Mouse (Mus musculus) inflammation-experienced regulatory T-cells, adult 16 weeks (primary cell): ENCODE measurements around the gene Nhp2. TPM values are rescaled to one million over a fixed set of nuclear protein-coding genes. Genes with fewer than 3 reads are reported as not detected.

Experiments
- polyA plus RNA-seq: library from polyadenylated mRNA; unstranded; fragments of 100-300 nt; shearing (Covaris generic); gene quantifications from one replicate; pipeline ENCODE4 v1.2.1, GENCODE M21; 2017

Gene Nhp2
- polyA plus RNA-seq = 100 TPM

DNA sequence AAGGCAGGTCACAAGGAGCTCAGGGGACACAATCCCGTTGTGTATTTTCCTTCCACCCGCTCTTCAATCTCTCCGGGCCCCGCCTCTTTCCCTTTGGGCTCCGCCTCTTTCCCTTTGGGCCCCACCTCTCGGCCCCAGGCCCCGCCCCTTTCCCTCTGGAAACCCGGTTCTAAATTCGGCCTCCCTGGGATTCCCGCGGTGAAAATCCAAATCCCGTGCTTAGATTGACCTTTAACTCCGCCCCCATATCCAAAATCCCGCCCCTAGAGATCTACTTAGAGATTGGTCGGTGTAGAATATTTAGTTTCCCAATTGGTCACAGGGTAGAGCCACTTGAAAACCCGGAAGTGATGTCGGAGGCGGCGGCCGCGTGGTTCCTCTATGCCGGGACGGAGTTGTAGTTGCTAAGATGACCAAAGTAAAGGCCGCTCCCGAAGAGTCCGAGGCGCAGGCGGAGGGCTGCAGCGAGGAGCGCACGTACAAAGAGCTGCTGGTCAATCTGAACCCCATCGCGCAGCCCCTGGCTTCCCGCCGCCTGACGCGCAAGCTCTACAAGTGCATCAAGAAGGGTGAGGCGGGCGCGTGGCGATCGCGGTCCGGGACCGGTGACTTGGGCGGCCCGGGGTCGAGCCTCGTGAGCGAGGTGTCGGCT lies at the start of gene Nhp2:
TSS of gene Nhp2 (plus strand) at position 327 of the 652 bp plus-strand sequence.

DNA sequence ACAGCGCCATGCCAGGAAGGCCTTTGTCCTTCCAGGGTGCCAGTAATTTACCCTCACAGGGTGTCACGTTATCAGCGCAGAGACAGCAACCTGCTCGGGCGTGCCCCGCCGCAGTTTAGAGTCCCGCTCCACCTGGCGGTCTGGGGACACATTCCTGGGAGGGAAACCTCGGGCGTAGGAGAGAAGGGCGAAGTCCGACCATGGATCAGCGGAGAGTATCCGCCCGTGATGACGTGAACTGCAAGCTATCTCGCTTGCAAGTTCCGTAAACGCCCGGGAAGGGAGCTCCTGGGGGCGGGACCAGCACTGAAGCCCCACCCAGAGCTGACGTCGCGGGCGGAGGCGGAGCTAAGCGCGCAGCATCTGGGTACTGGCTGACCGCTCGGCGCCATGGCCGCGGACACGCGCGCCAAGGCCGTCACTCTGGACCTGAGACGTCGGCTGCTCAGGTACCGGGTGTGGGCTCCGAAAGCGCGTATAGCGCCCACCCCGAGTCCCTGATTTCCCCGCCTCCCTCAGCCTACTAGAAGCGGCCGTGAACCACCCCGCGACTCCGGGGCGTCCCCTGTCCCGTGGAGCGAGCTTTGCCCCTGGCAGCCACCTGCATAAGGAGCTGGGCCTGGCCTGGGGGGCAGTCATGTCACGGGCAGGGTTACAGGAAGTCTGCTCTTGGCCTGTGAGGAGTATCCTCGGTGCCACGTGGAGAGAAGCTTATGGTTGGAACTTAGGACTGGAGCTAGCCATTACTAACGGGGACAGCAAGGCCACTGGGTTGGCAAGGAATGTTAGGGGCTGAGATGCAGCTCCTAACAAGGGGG lies 34.9 kb upstream of the Nhp2 start, which contains the start of gene Phykpl:
TSS of gene Phykpl (plus strand) at position 327 of the 818 bp plus-strand sequence.

DNA sequence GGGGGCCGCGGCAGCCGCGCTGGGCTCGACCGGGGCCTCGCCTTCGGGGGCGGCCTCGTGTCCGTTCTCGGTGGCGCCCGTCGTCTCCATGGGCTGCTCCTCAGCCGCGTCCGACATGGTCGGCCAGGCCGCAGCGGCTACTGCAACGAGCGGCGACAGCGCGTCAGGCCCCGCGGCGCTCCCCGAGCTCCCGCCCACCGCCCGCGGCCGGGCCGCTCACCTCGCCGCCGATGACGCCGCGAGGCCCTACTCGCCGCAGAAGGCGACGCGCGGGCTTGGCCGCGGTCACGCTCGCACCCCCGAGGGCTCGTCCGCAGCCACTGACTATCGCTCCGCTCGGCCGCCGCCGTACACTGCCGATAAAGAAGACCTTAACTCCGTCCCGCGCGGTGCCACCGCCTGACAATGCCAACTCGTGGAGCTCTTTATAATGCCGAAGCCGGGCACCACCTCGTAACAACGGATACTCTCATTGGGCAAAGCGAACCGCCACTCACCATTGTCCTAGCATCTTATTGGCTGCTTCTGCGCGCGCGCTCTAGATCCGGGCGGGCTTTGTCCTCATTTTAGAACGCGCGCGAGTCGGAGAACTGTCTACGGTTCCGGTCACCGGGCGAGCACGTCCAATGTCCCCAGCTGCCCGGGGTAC lies 13.0 kb upstream of the Nhp2 start, which contains the start of gene Hnrnpab:
TSS of gene Hnrnpab (minus strand) at position 401 of the 649 bp plus-strand sequence.

DNA sequence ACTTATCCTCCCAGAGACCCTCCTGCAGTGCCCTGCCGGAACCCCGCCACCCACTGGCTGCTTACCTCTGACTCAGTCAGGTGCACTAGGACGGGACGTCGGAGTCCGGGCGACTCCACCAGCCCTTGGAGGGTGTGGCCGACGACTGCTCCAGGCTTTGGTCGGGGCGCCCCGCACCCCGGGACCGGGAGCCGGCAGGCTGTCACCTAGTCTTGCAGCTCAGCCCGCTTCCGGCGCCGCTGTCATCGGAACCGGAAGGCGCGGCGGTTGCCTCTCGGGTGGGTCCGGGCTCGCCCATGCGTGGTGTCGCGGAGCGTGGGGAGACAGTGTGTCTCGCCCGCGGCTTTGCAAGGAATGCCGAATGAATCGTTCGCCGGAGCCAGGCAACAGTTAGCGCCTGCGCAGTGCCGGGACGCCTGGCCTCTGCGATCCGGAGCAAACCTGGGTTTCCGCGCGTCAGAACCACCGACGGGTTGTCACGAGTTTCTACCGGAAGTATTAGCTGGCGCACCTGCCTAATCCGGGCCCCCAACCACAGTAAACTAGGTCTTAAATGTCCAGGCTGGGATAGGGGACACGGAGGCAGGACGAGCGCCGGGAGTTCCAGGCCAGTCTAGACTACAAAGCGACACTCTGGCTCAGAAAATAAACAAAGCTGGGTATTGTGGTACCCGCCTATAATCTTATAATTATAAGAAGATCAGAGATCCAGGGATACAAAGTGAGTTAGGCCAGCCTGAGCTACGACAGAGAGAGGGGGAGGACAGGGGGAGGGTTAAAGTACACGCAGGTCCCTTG lies 16.2 kb downstream of the Nhp2 start, which contains the start of gene Rmnd5b:
TSS of gene Rmnd5b (minus strand) at position 372 of the 798 bp plus-strand sequence.

DNA sequence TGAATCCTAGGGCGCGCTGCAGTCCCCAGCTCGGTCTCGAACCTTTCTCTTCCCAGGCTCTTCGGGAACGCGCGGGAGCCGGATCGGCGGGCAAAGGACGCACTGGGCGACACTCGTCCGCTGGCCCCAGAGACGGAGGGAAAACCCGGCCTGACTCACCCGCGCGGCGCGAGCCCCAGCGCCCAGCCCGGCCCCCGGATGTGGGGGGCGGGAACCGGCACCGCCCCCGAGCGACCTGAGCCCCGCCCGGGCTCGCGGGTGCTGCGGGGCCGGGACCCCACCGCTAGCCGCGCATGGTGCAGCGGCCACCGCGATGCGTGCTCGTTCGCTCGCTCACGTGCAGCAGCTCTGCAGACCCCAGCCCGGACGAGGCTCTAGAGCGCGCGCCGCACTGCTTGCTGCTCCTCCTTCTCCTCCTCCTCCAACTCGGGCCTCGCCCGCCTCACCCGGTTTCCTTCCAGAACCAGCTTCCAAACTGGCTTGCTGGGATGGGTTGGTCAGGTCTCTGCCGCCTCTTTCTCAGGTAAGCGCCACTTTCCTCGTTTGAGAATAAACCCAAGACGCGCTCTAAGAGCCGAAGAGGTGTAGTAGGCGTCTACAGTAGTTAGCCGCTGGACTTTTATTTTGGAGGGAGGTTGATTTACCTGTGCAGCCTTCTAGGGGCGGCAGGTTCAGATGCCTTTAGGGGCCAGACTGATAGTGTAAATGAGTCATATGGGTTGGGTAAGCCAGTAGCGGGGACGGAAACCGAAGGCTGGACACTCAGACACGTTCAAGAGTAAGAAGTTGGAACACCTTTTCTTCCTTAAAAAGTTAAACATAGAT lies 31.4 kb downstream of the Nhp2 start, which contains the start of the genes N4bp3 and D930048N14Rik:
TSS of gene N4bp3 (minus strand) at position 152 of the 825 bp plus-strand sequence.
TSS of gene D930048N14Rik (plus strand) at position 264 of the 825 bp plus-strand sequence.

Other genes starting within 250 kb of the Nhp2 start
- gene Phykpl, start 35.0 kb upstream of the Nhp2 start, polyA plus RNA-seq = 28.7 TPM
- 34.4 TPM for gene Hnrnpab, start 12.9 kb upstream of the Nhp2 start, polyA plus RNA-seq
- gene Rmnd5b, start 16.2 kb downstream of the Nhp2 start, polyA plus RNA-seq = 91.0 TPM
- 10.7 TPM for gene N4bp3, start 31.1 kb downstream of the Nhp2 start, polyA plus RNA-seq
- gene D930048N14Rik, start 31.2 kb downstream of the Nhp2 start, polyA plus RNA-seq = 0.91 TPM
- 20.0 TPM for gene 0610009B22Rik, start 69.1 kb downstream of the Nhp2 start, polyA plus RNA-seq
- gene Sec24a, start 143.9 kb downstream of the Nhp2 start, polyA plus RNA-seq = 31.1 TPM
- 136 TPM for gene Sar1b, start 144.0 kb downstream of the Nhp2 start, polyA plus RNA-seq
- gene Jade2, start 237.9 kb downstream of the Nhp2 start, polyA plus RNA-seq = 10.1 TPM